Mouse (Mus musculus): ENCODE results near the gene Gpr18.

The Gpr18 gene

GRCm38 (mm10) chr14:121949436-121949835 is 33.9 kb upstream of the Gpr18 start:
- no peak for DNase-seq (ENCODE audit: low spot score)

GRCm38 (mm10) chr14:121947966-121948365 is 32.4 kb upstream of the Gpr18 start:
- no peak for DNase-seq (ENCODE audit: low spot score)

- DNase-seq (ENCODE audit: low spot score), result no peak
These were observed 31.7 kb upstream of the Gpr18 start for GRCm38 (mm10) chr14:121947201-121947760.

GRCm38 (mm10) chr14:121946728-121947127 is 31.1 kb upstream of the Gpr18 start:
- DNase-seq (ENCODE audit: low spot score), result no peak

GRCm38 (mm10) chr14:121946131-121946530 is 30.6 kb upstream of the Gpr18 start:
- no peak for DNase-seq (ENCODE audit: low spot score)

GRCm38 (mm10) chr14:121939582-121939981 is 24.0 kb upstream of the Gpr18 start:
- no peak for DNase-seq (ENCODE audit: low spot score)

GRCm38 (mm10) chr14:121938256-121939191 is 22.9 kb upstream of the Gpr18 start:
- no peak for DNase-seq (ENCODE audit: low spot score)

- DNase-seq (ENCODE audit: low spot score), result no peak
These were observed 22.1 kb upstream of the Gpr18 start for GRCm38 (mm10) chr14:121937601-121938255.

- DNase-seq (ENCODE audit: low spot score), result no peak
These were observed 21.3 kb upstream of the Gpr18 start for GRCm38 (mm10) chr14:121936856-121937255.

GRCm38 (mm10) chr14:121936356-121936755 is 20.8 kb upstream of the Gpr18 start:
- DNase-seq (ENCODE audit: low spot score), result no peak

GRCm38 (mm10) chr14:121934597-121934946 is 19.0 kb upstream of the Gpr18 start:
- DNase-seq (ENCODE audit: low spot score), result no peak

GRCm38 (mm10) chr14:121933906-121934596 is 18.5 kb upstream of the Gpr18 start:
- no peak for DNase-seq (ENCODE audit: low spot score)

GRCm38 (mm10) chr14:121932180-121932579 is 16.6 kb upstream of the Gpr18 start:
- DNase-seq (ENCODE audit: low spot score), result no peak

GRCm38 (mm10) chr14:121931594-121931993 is 16.0 kb upstream of the Gpr18 start:
- DNase-seq (ENCODE audit: low spot score), result no peak

GRCm38 (mm10) chr14:121930731-121931383 is 15.3 kb upstream of the Gpr18 start:
- DNase-seq (ENCODE audit: low spot score), result no peak

- no peak for DNase-seq (ENCODE audit: low spot score)
These were observed 13.8 kb upstream of the Gpr18 start for GRCm38 (mm10) chr14:121929243-121929951.

GRCm38 (mm10) chr14:121928375-121929137 is 13.0 kb upstream of the Gpr18 start:
- DNase-seq (ENCODE audit: low spot score), result peak; percentile 78

- no peak for DNase-seq (ENCODE audit: low spot score)
These were observed 11.9 kb upstream of the Gpr18 start for GRCm38 (mm10) chr14:121927451-121927850.

- DNase-seq (ENCODE audit: low spot score), result no peak
These were observed 11.3 kb upstream of the Gpr18 start for GRCm38 (mm10) chr14:121926901-121927300.

GRCm38 (mm10) chr14:121924876-121925275 is 9.3 kb upstream of the Gpr18 start:
- DNase-seq (ENCODE audit: low spot score), result no peak
